Mouse (Mus musculus) limb, embryonic 12.5 days (tissue): ENCODE data around the gene Zfyve28. TPM values are rescaled to one million over a fixed set of nuclear protein-coding genes. Genes with fewer than 3 reads are reported as not detected.

Experiments used
- ATAC-seq: fragments of 200-750 bp; cut with Nextera tagmentation; 2 replicates; pipeline ENCODE4 v1.8.0; 2017; ENCODE audit warnings: low read depth, moderate TSS enrichment; ENCODE audit not compliant: insufficient number of reproducible peaks, insufficient read depth, low FRiP score, low TSS enrichment
- H3K27ac ChIP-seq: fragments of 300-500 bp; sonication (generic); 2 replicates; pipeline ENCODE4 v1.5.1; 2016; ENCODE audit warnings: mild to moderate bottlenecking, moderate library complexity
- H3K27me3 ChIP-seq: fragments of 300-500 bp; sonication (generic); 2 replicates; pipeline ENCODE4 v1.6.1; 2016; ENCODE audit warnings: mild to moderate bottlenecking, moderate library complexity
- H3K36me3 ChIP-seq: fragments of 300-500 bp; sonication (generic); 2 replicates; pipeline ENCODE4 v1.6.1; 2016; ENCODE audit warnings: mild to moderate bottlenecking, moderate library complexity
- H3K4me1 ChIP-seq: fragments of 300-500 bp; sonication (generic); replicated peaks from 2 replicates; pipeline ENCODE4 v1.6.1; 2016
- H3K4me2 ChIP-seq: fragments of 300-500 bp; sonication (generic); 2 replicates; pipeline ENCODE4 v1.6.1; 2016; ENCODE audit warnings: mild to moderate bottlenecking, moderate library complexity
- H3K4me3 ChIP-seq: fragments of 300-500 bp; sonication (generic); replicated peaks from 2 replicates; pipeline ENCODE4 v1.5.1; 2016; ENCODE audit warnings: mild to moderate bottlenecking
- H3K9ac ChIP-seq: fragments of 300-500 bp; sonication (generic); replicated peaks from 2 replicates; pipeline ENCODE4 v1.6.1; 2016; ENCODE audit warnings: mild to moderate bottlenecking, moderate library complexity
- H3K9me3 ChIP-seq: fragments of 300-500 bp; sonication (generic); 2 replicates; pipeline ENCODE4 v1.6.1; 2016; ENCODE audit warnings: mild to moderate bottlenecking, moderate library complexity
- WGBS: fragments of 180-500 bp; shearing (Covaris S2); methylation state at CpG from one replicate; pipeline ENCODE4 v1.1.7; 2016; 5-methylcytosine and 5-hydroxymethylcytosine counted together
- polyA plus RNA-seq: library from polyadenylated mRNA; unstranded; fragments of >200 nt; fragmentation: Nextera tagmentation; extraction: Ambion mirVana; gene quantifications from 2 replicates; pipeline ENCODE4 v1.2.1, GENCODE M21; 2016

Gene Zfyve28
- polyA plus RNA-seq, 1 experiment from 2014 or later: 2.0 TPM

- ATAC-seq: no peak
Measured at GRCm38 (mm10) chr5:34177091-34177490, 111.2 kb downstream of the Zfyve28 start.

GRCm38 (mm10) chr5:34176691-34177090, 111.6 kb downstream of the Zfyve28 start:
- Histone ChIP-seq H3K9me3 (no peaks in the 10 kb centered on the region), H3K4me3 (no peak overlapping the region), H3K36me3 (peaks cover 87% of the 10 kb centered on the region), H3K4me1 (no peaks in the 10 kb centered on the region), H3K9ac (peak overlapping the region; percentile 42), H3K4me2 (no peak overlapping the region), H3K27ac (no peak overlapping the region), H3K27me3 (no peaks in the 10 kb centered on the region)
- no peak for ATAC-seq
- 78% methylated on average over 10 of the region's 10 CpGs for WGBS

More at GRCm38 (mm10) chr5:34177091-34177490, 111.2 kb downstream of the Zfyve28 start:
- H3K9me3 ChIP-seq: no peaks in the 10 kb centered on the region
- peak overlapping the region; percentile 42 for H3K9ac ChIP-seq
- no peaks in the 10 kb centered on the region for H3K27me3 ChIP-seq
- peaks cover 91% of the 10 kb centered on the region for H3K36me3 ChIP-seq
- WGBS: 93% methylated on average over 2 of the region's 2 CpGs
- H3K4me1 ChIP-seq: no peaks in the 10 kb centered on the region
- H3K4me3 ChIP-seq: no peak overlapping the region
- no peak overlapping the region for H3K27ac ChIP-seq
- no peak overlapping the region for H3K4me2 ChIP-seq

GRCm38 (mm10) chr5:34175403-34175694, 112.9 kb downstream of the Zfyve28 start:
- ATAC-seq: no peak

GRCm38 (mm10) chr5:34174550-34175402, 113.5 kb downstream of the Zfyve28 start:
- WGBS: 77% methylated on average over 5 of the region's 5 CpGs
- Histone ChIP-seq H3K9me3 (no peaks in the 10 kb centered on the region), H3K4me3 (no peak overlapping the region), H3K36me3 (peaks cover 68% of the 10 kb centered on the region), H3K9ac (0 out of 2 replicates have a peak overlapping the region, but pooled peaks have one; percentile 34), H3K27me3 (no peaks in the 10 kb centered on the region), H3K4me2 (no peak overlapping the region), H3K27ac (no peak overlapping the region), H3K4me1 (peaks cover 8% of the 10 kb centered on the region; the same call in 1 of the 2 replicates)
- ATAC-seq: no peak

More at GRCm38 (mm10) chr5:34175403-34175694, 112.9 kb downstream of the Zfyve28 start:
- no peaks in the 10 kb centered on the region for H3K27me3 ChIP-seq
- H3K9ac ChIP-seq: 0 out of 2 replicates have a peak overlapping the region, but pooled peaks have one; percentile 34
- no peak overlapping the region for H3K4me2 ChIP-seq
- peaks cover 5% of the 10 kb centered on the region; the same call in 1 of the 2 replicates for H3K4me1 ChIP-seq
- 24% methylated on average over 5 of the region's 5 CpGs for WGBS
- H3K36me3 ChIP-seq: peaks cover 74% of the 10 kb centered on the region
- no peak overlapping the region for H3K27ac ChIP-seq
- H3K9me3 ChIP-seq: no peaks in the 10 kb centered on the region
- no peak overlapping the region for H3K4me3 ChIP-seq

GRCm38 (mm10) chr5:34174021-34174420, 114.2 kb downstream of the Zfyve28 start:
- peaks cover 68% of the 10 kb centered on the region for H3K36me3 ChIP-seq
- ATAC-seq: no peak

GRCm38 (mm10) chr5:34170726-34171125, 117.5 kb downstream of the Zfyve28 start:
- 91% methylated on average over 4 of the region's 4 CpGs for WGBS
- Histone ChIP-seq H3K9ac (no peak overlapping the region), H3K27me3 (no peaks in the 10 kb centered on the region), H3K4me3 (no peak overlapping the region), H3K9me3 (no peaks in the 10 kb centered on the region), H3K4me1 (peaks cover 18% of the 10 kb centered on the region), H3K27ac (peak overlapping the region; percentile 62), H3K4me2 (no peak overlapping the region), H3K36me3 (peaks cover 38% of the 10 kb centered on the region)
- no peak for ATAC-seq

More at GRCm38 (mm10) chr5:34174021-34174420, 114.2 kb downstream of the Zfyve28 start:
- no peak overlapping the region for H3K4me2 ChIP-seq
- 78% methylated on average over 2 of the region's 2 CpGs for WGBS
- no peak overlapping the region for H3K27ac ChIP-seq
- no peaks in the 10 kb centered on the region for H3K27me3 ChIP-seq
- H3K9ac ChIP-seq: no peak overlapping the region
- H3K4me3 ChIP-seq: no peak overlapping the region
- no peaks in the 10 kb centered on the region for H3K9me3 ChIP-seq
- H3K4me1 ChIP-seq: peaks cover 9% of the 10 kb centered on the region; the same call in 1 of the 2 replicates

GRCm38 (mm10) chr5:34169954-34170353, 118.3 kb downstream of the Zfyve28 start:
- peak overlapping the region; percentile 77 for H3K4me3 ChIP-seq
- no peak for ATAC-seq

GRCm38 (mm10) chr5:34168950-34169891, 119.0 kb downstream of the Zfyve28 start, which contains the start of the genes Poln and Haus3:
Gene Poln (minus strand): TSS chr5:34169448.
Gene Haus3 (minus strand): TSS chr5:34169527.
- Histone ChIP-seq H3K36me3 (peaks cover 31% of the 10 kb centered on the region), H3K9ac (peak within 1 kb of the TSS; percentile 87), H3K27me3 (no peaks in the 10 kb centered on the region), H3K4me3 (peak within 1 kb of the TSS; percentile 77), H3K9me3 (no peaks in the 10 kb centered on the region), H3K27ac (peak within 1 kb of the TSS; percentile 92), H3K4me1 (peaks cover 27% of the 10 kb centered on the region), H3K4me2 (peak within 1 kb of the TSS; percentile 59)
- peak; percentile 99 for ATAC-seq
- under 1% methylated on average over 57 of the region's 57 CpGs for WGBS

More at GRCm38 (mm10) chr5:34169954-34170353, 118.3 kb downstream of the Zfyve28 start:
- Histone ChIP-seq H3K36me3 (peaks cover 31% of the 10 kb centered on the region), H3K27me3 (no peaks in the 10 kb centered on the region), H3K4me2 (peak overlapping the region; percentile 59), H3K4me1 (peaks cover 21% of the 10 kb centered on the region), H3K27ac (peak overlapping the region; percentile 91), H3K9ac (no peak overlapping the region; the same call in 1 of the 2 replicates), H3K9me3 (no peaks in the 10 kb centered on the region)
- 79% methylated on average over 3 of the region's 3 CpGs for WGBS

- Histone ChIP-seq H3K4me2 (peak overlapping the region; percentile 34; the same call in 1 of the 2 replicates), H3K27ac (no peak overlapping the region), H3K9me3 (no peaks in the 10 kb centered on the region), H3K36me3 (peaks cover 21% of the 10 kb centered on the region), H3K4me1 (peaks cover 27% of the 10 kb centered on the region), H3K9ac (no peak overlapping the region), H3K4me3 (no peak overlapping the region), H3K27me3 (no peaks in the 10 kb centered on the region)
- no peak for ATAC-seq
- 84% methylated on average over 4 of the region's 4 CpGs for WGBS
Measured at GRCm38 (mm10) chr5:34167857-34168256, 120.4 kb downstream of the Zfyve28 start.

GRCm38 (mm10) chr5:34165793-34166192, 122.5 kb downstream of the Zfyve28 start:
- Histone ChIP-seq H3K27me3 (no peaks in the 10 kb centered on the region), H3K9ac (no peak overlapping the region), H3K9me3 (no peaks in the 10 kb centered on the region), H3K4me2 (no peak overlapping the region), H3K4me3 (no peak overlapping the region), H3K36me3 (peaks cover 25% of the 10 kb centered on the region), H3K27ac (no peak overlapping the region), H3K4me1 (peaks cover 25% of the 10 kb centered on the region)
- 92% methylated on average over 4 of the region's 4 CpGs for WGBS
- no peak for ATAC-seq

GRCm38 (mm10) chr5:34148476-34148875, 139.8 kb downstream of the Zfyve28 start:
- peaks cover 9% of the 10 kb centered on the region for H3K36me3 ChIP-seq
- H3K4me3 ChIP-seq: no peak overlapping the region
- no peak overlapping the region for H3K9ac ChIP-seq
- ATAC-seq: no peak
- no peak overlapping the region for H3K27ac ChIP-seq
- no peaks in the 10 kb centered on the region for H3K9me3 ChIP-seq
- no peak overlapping the region for H3K4me2 ChIP-seq
- no peaks in the 10 kb centered on the region for H3K4me1 ChIP-seq
- no peaks in the 10 kb centered on the region for H3K27me3 ChIP-seq
